Mouse (Mus musculus): ENCODE data around the gene H3f3a.

GRCm38 (mm10) chr1:180860030-180860429 is 46.3 kb upstream of the H3f3a start:
- TF ChIP-seq POLR2A (IDR thresholded peaks at IDR 0.05; ENCODE audit: insufficient read length, low read depth) (no peak), SRF (IDR thresholded peaks at IDR 0.05; ENCODE audit: control insufficient read depth, insufficient read length, low read depth) (no peak), CEBPB (IDR thresholded peaks at IDR 0.05; ENCODE audit: insufficient read depth, poor library complexity, severe bottlenecking) (no peak)

Measured in myocyte (in vitro differentiated cells).